Mouse (Mus musculus): ENCODE results near the gene Ppp1r9b. TPM values are rescaled to one million over a fixed set of nuclear protein-coding genes. Genes with fewer than 3 reads are reported as not detected.

The Ppp1r9b gene
- polyA plus RNA-seq, 1 experiment from 2014 or later: 4.9 TPM

DNA sequence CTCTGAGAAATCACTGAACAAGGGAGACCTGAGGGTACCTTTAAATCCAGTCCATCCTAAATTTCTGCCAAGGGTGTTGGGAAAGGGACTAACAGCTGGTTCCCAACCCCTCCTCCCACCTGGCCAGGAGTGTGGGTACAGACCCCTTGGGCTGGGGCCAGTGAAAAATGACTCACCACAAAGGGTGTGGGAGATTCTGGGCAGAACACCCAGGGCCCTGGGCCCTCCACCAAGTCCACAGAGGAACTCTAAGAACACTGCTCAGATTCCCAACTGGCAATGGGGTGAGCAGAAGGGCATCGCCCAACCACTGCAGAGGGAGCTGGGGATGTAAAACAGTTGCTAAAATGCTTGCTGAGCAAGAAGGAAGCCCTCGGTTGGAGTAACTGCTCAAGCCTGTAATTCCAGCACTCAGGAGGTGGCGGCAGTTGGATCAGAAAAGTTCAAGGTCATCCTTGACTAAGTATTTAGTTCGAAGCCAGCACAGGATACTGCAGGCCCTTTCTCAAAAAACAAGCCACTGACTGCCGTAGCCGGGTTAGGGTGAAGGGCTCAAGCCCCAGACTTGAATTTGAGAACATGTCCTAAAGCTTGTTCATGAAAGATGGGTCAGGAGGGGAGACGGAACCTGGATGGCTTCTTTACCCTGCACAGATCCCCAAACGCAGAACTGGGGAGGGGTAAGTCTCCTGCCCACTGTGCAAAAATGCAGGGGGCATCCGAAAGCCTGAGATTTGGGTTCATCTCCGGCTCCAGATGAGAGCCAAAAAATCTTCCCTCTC is 1.9 kb upstream of the Ppp1r9b start:
- Histone ChIP-seq H3K4me3 (ENCODE audit: low read depth, low read length) (peak overlapping the region; percentile 37), H3K36me3 (ENCODE audit: control insufficient read depth, insufficient read depth, low read length) (no peaks in the 10 kb centered on the region), H3K9me3 (ENCODE audit: control insufficient read depth, low read length) (no peaks in the 10 kb centered on the region), H3K9ac (ENCODE audit: low read length) (peak overlapping the region; percentile 54), H3K4me2 (replicated peaks; ENCODE audit: low read depth) (peak overlapping the region; percentile 99), H3K4me1 (replicated peaks; ENCODE audit: control insufficient read depth, insufficient read depth) (peaks cover 10% of the 10 kb centered on the region; the same call in 1 of the 2 replicates), H3K27ac (replicated peaks) (peak overlapping the region; percentile 89), H3K27me3 (ENCODE audit: control insufficient read depth, insufficient read depth, low read length) (no peaks in the 10 kb centered on the region)
- DNase-seq (ENCODE audit: low spot score) (no peak), ATAC-seq (ENCODE audit: low FRiP score, low TSS enrichment) (no peak)
- TF ChIP-seq EP300 (optimal IDR thresholded peaks at IDR 0.05) (no peak), CTCF (IDR thresholded peaks at IDR 0.05; ENCODE audit: low read depth) (no peak)
- 11% methylated on average over 10 of the region's 10 CpGs for WGBS

DNA sequence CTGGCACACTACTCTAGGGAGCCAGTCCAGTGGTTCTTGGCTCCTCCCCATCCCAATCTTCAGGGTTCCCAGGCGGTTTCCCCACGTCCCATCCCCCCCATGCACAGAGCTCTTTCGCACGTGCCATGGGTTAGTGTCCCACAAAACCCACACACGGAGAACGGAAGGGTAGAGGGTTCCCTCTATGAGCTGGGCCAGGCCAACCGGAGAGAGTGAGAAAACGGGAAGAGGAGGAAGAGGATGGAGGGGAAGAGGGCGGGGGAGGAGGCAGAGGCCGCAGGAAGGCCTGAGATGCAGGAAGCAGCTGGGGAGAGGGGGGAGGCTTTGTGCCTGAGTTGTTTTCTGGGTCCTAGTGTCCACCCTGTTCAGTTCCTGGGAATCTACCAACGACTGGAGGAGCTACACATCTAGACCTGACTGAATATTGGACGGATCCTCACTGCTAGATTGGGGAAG is 1.2 kb upstream of the Ppp1r9b start:
- TF ChIP-seq EP300 (optimal IDR thresholded peaks at IDR 0.05): peak; percentile 49
- TF ChIP-seq CTCF (IDR thresholded peaks at IDR 0.05; ENCODE audit: low read depth): peak; percentile 33; the same call in 1 of the 2 replicates
- peak; percentile 86 for DNase-seq (ENCODE audit: low spot score)
- Histone ChIP-seq H3K36me3 (ENCODE audit: control insufficient read depth, insufficient read depth, low read length) (no peaks in the 10 kb centered on the region), H3K27me3 (ENCODE audit: control insufficient read depth, insufficient read depth, low read length) (no peaks in the 10 kb centered on the region), H3K9me3 (ENCODE audit: control insufficient read depth, low read length) (no peaks in the 10 kb centered on the region), H3K9ac (ENCODE audit: low read length) (peak overlapping the region; percentile 54), H3K27ac (replicated peaks) (peak overlapping the region; percentile 89), H3K4me1 (replicated peaks; ENCODE audit: control insufficient read depth, insufficient read depth) (peaks cover 13% of the 10 kb centered on the region; the same call in 1 of the 2 replicates), H3K4me3 (ENCODE audit: low read depth, low read length) (peak overlapping the region; percentile 37), H3K4me2 (replicated peaks; ENCODE audit: low read depth) (peak overlapping the region; percentile 99)
- ATAC-seq (ENCODE audit: low FRiP score, low TSS enrichment): peak; percentile 58
- under 1% methylated on average over 12 of the region's 12 CpGs for WGBS

DNA sequence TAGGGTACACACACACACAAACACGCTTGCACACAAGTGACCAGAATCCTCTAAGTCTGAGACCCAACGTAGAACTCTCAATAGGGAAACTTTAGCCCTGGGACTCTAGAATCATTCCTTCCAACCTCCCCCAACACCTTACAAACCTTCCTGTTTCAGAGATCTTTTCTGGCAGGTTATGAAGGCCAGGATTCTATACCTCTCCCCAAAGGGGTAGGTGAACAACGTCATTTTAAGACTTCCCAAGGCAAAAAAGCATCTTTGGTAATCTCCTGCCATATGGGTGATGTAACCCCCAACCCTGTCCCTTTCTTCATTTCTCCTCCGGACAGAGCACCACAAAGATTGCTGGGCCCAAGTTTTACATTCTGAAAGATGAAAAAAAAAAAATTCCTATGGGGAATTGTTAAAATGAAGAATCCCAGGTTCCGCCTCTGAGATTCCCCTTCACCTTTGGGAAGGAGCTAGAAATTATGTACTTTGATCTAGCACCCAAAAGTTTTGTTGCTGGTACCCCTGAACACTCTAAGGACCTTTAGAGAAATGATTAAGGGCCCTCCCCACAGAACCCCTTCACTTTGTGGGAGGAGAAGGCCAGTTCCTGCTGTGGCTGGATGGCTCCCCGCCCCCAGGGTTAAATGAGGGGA is 610 bp upstream of the Ppp1r9b start:
- TF ChIP-seq EP300 (optimal IDR thresholded peaks at IDR 0.05): no peak
- no peak for TF ChIP-seq CTCF (IDR thresholded peaks at IDR 0.05; ENCODE audit: low read depth)
- 44% methylated on average over 6 of the region's 6 CpGs for WGBS
- Histone ChIP-seq H3K4me3 (ENCODE audit: low read depth, low read length) (peak overlapping the region; percentile 90), H3K4me2 (replicated peaks; ENCODE audit: low read depth) (peak overlapping the region; percentile 99), H3K4me1 (replicated peaks; ENCODE audit: control insufficient read depth, insufficient read depth) (peaks cover 17% of the 10 kb centered on the region; the same call in 1 of the 2 replicates), H3K9me3 (ENCODE audit: control insufficient read depth, low read length) (no peaks in the 10 kb centered on the region), H3K27me3 (ENCODE audit: control insufficient read depth, insufficient read depth, low read length) (no peaks in the 10 kb centered on the region), H3K27ac (replicated peaks) (peak overlapping the region; percentile 93), H3K36me3 (ENCODE audit: control insufficient read depth, insufficient read depth, low read length) (no peaks in the 10 kb centered on the region), H3K9ac (ENCODE audit: low read length) (peak overlapping the region; percentile 38)
- DNase-seq (ENCODE audit: low spot score) (no peak), ATAC-seq (ENCODE audit: low FRiP score, low TSS enrichment) (no peak)

DNA sequence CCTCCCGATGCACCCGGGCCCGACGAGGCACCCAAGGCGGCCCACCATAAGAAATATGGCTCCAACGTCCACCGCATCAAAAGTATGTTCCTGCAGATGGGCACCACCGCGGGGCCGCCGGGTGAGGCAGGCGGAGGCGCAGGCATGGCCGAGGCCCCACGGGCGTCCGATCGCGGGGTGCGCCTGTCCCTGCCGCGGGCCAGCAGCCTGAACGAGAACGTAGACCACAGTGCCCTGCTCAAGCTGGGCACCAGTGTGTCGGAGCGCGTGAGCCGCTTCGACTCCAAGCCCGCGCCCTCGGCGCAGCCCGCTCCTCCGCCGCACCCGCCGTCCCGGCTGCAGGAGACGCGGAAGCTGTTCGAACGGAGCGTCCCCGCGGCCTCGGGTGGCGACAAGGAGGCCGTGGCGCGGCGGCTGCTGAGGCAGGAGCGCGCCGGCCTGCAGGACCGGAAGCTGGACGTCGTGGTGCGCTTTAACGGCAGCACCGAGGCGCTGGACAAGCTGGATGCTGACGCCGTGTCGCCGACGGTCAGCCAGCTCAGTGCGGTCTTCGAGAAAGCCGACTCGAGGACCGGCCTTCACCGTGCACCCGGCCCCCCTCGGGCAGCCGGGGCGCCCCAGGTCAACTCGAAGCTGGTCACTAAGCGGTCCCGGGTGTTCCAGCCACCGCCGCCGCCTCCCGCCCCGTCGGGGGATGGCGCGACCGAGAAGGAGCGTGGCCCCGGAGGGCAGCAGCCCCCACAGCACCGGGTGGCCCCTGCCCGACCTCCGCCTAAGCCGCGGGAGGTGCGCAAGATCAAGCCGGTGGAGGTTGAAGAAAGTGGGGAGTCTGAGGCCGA is 1.0 kb downstream of the Ppp1r9b start:
- H3K4me2 ChIP-seq (replicated peaks; ENCODE audit: low read depth): peak overlapping the region; percentile 99
- under 1% methylated on average over 77 of the region's 99 CpGs for WGBS
- peaks cover 17% of the 10 kb centered on the region; the same call in 1 of the 2 replicates for H3K4me1 ChIP-seq (replicated peaks; ENCODE audit: control insufficient read depth, insufficient read depth)
- H3K27me3 ChIP-seq (ENCODE audit: control insufficient read depth, insufficient read depth, low read length): no peaks in the 10 kb centered on the region
- ATAC-seq (ENCODE audit: low FRiP score, low TSS enrichment): 0 out of 2 replicates have a peak, but pooled peaks have one; percentile 2
- TF ChIP-seq EP300 (optimal IDR thresholded peaks at IDR 0.05) (no peak), CTCF (IDR thresholded peaks at IDR 0.05; ENCODE audit: low read depth) (no peak)
- H3K36me3 ChIP-seq (ENCODE audit: control insufficient read depth, insufficient read depth, low read length): peaks cover 4% of the 10 kb centered on the region; the same call in 1 of the 2 replicates
- peak overlapping the region; percentile 93 for H3K27ac ChIP-seq (replicated peaks)
- peak; percentile 66 for DNase-seq (ENCODE audit: low spot score)
- H3K9me3 ChIP-seq (ENCODE audit: control insufficient read depth, low read length): no peaks in the 10 kb centered on the region
- peak overlapping the region; percentile 90 for H3K4me3 ChIP-seq (ENCODE audit: low read depth, low read length)
- H3K9ac ChIP-seq (ENCODE audit: low read length): peak overlapping the region; percentile 86

DNA sequence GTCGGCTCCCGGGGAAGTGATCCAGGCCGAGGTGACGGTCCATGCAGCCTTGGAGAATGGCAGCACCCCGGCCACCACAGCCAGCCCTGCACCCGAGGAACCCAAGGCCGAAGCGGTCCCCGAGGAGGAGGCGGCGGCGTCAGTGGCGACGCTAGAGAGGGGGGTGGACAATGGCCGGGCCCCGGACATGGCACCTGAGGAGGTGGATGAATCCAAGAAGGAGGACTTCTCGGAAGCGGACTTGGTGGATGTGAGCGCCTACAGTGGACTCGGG is 1.6 kb downstream of the Ppp1r9b start:
- WGBS: 2% methylated on average over 20 of the region's 20 CpGs

More for the DNA sequence above, 1.6 kb downstream of the Ppp1r9b start:
- Histone ChIP-seq H3K9ac (ENCODE audit: low read length) (peak overlapping the region; percentile 86), H3K4me1 (replicated peaks; ENCODE audit: control insufficient read depth, insufficient read depth) (peaks cover 17% of the 10 kb centered on the region; the same call in 1 of the 2 replicates), H3K4me3 (ENCODE audit: low read depth, low read length) (peak overlapping the region; percentile 90), H3K4me2 (replicated peaks; ENCODE audit: low read depth) (peak overlapping the region; percentile 99), H3K9me3 (ENCODE audit: control insufficient read depth, low read length) (no peaks in the 10 kb centered on the region), H3K36me3 (ENCODE audit: control insufficient read depth, insufficient read depth, low read length) (peaks cover 4% of the 10 kb centered on the region; the same call in 1 of the 2 replicates), H3K27me3 (ENCODE audit: control insufficient read depth, insufficient read depth, low read length) (no peaks in the 10 kb centered on the region), H3K27ac (replicated peaks) (peak overlapping the region; percentile 93)
- TF ChIP-seq CTCF (IDR thresholded peaks at IDR 0.05; ENCODE audit: low read depth): no peak
- no peak for TF ChIP-seq EP300 (optimal IDR thresholded peaks at IDR 0.05)
- peak; percentile 35 for DNase-seq (ENCODE audit: low spot score)
- no peak for ATAC-seq (ENCODE audit: low FRiP score, low TSS enrichment)
